ENCODE assay signal across 7 mouse cellular contexts in genomic region chr2:121415591-121415990, GRCm38 (mm10). TPM values are rescaled to one million over a fixed set of nuclear protein-coding genes. Genes with fewer than 3 reads are reported as not detected.
DNase-seq lines count a peak whose midpoint lies in the region; ATAC-seq lines count a peak whose summit lies in the region.

No protein-coding gene starts in this region.

- H3K27me3 ChIP-seq in lung, embryonic 16.5 days (ENCODE audit: control insufficient read depth, insufficient read depth, low read depth, low read length): no peaks in the 10 kb centered on the region
- no peaks in the 10 kb centered on the region for H3K27me3 ChIP-seq in forebrain, embryonic 15.5 days
- no peaks in the 10 kb centered on the region for H3K27me3 ChIP-seq in liver, embryonic 11.5 days (replicated peaks; ENCODE audit: control insufficient read depth, insufficient read depth, low read length)
- H3K27me3 ChIP-seq in stomach, embryonic 16.5 days (ENCODE audit: control insufficient read depth, insufficient read depth, low read length): no peaks in the 10 kb centered on the region

- no peaks in the 10 kb centered on the region for H3K9me3 ChIP-seq in lung, embryonic 16.5 days (ENCODE audit: control insufficient read depth, low read length)
- no peaks in the 10 kb centered on the region for H3K9me3 ChIP-seq in forebrain, embryonic 15.5 days
- no peaks in the 10 kb centered on the region for H3K9me3 ChIP-seq in liver, embryonic 11.5 days (ENCODE audit: control insufficient read depth, low read length)
- no peaks in the 10 kb centered on the region for H3K9me3 ChIP-seq in stomach, embryonic 16.5 days (replicated peaks; ENCODE audit: control insufficient read depth, low read length)

- 61% methylated on average over 3 of the region's 3 CpGs for WGBS in lung, embryonic 16.5 days
- 87% methylated on average over 3 of the region's 3 CpGs for WGBS in forebrain, embryonic 15.5 days
- WGBS in liver, embryonic 11.5 days: 80% methylated on average over 3 of the region's 3 CpGs
- WGBS in stomach, embryonic 16.5 days: 67% methylated on average over 3 of the region's 3 CpGs

- H3K4me3 ChIP-seq in lung, embryonic 16.5 days (ENCODE audit: low read length): peak overlapping the region; percentile 84
- H3K4me3 ChIP-seq in forebrain, embryonic 15.5 days: peak overlapping the region; percentile 91; the same call in 1 of the 2 replicates
- H3K4me3 ChIP-seq in liver, embryonic 11.5 days (ENCODE audit: low read depth, low read length): peak overlapping the region; percentile 94
- peak overlapping the region; percentile 100 for H3K4me3 ChIP-seq in stomach, embryonic 16.5 days (replicated peaks; ENCODE audit: low read length)

- no peak for DNase-seq in lung, postnatal 10 days
- no peak for DNase-seq in liver, embryonic 11.5 days (ENCODE audit: low spot score)
- DNase-seq in ovary, postnatal 14 days (ENCODE audit: low spot score): no peak
- no peak for DNase-seq in spleen, postnatal 36 days (ENCODE audit: low spot score in 2 of 2)

- H3K4me1 ChIP-seq in lung, embryonic 16.5 days (replicated peaks; ENCODE audit: control insufficient read depth, insufficient read depth, low read length): peaks cover 19% of the 10 kb centered on the region
- H3K4me1 ChIP-seq in forebrain, embryonic 15.5 days: peaks cover 31% of the 10 kb centered on the region
- H3K4me1 ChIP-seq in liver, embryonic 11.5 days (replicated peaks; ENCODE audit: control insufficient read depth, insufficient read depth, low read length): peaks cover 13% of the 10 kb centered on the region
- H3K4me1 ChIP-seq in stomach, embryonic 16.5 days (ENCODE audit: control insufficient read depth, insufficient read depth, low read length): peaks cover 30% of the 10 kb centered on the region

- ATAC-seq in lung, embryonic 16.5 days (ENCODE audit: low read depth): no peak
- no peak for ATAC-seq in forebrain, embryonic 15.5 days (replicated peaks)
- no peak for ATAC-seq in liver, embryonic 11.5 days (replicated peaks; ENCODE audit: low FRiP score)
- no peak for ATAC-seq in stomach, embryonic 16.5 days (ENCODE audit: insufficient read depth, low FRiP score)

- H3K27ac ChIP-seq in lung, embryonic 16.5 days (ENCODE audit: low read length): no peak overlapping the region
- no peak overlapping the region for H3K27ac ChIP-seq in forebrain, embryonic 15.5 days (replicated peaks)
- H3K27ac ChIP-seq in liver, embryonic 11.5 days (ENCODE audit: low read depth, low read length): no peak overlapping the region
- H3K27ac ChIP-seq in stomach, embryonic 16.5 days (ENCODE audit: low read length): no peak overlapping the region

- H3K4me2 ChIP-seq in lung, embryonic 16.5 days (ENCODE audit: low read depth, low read length): peak overlapping the region; percentile 70
- H3K4me2 ChIP-seq in forebrain, embryonic 15.5 days (replicated peaks): peak overlapping the region; percentile 70
- peak overlapping the region; percentile 76 for H3K4me2 ChIP-seq in liver, embryonic 11.5 days
- H3K4me2 ChIP-seq in stomach, embryonic 16.5 days (ENCODE audit: low read depth, low read length): peak overlapping the region; percentile 78

- peaks cover 6% of the 10 kb centered on the region for H3K36me3 ChIP-seq in lung, embryonic 16.5 days (ENCODE audit: control insufficient read depth, insufficient read depth, low read length)
- H3K36me3 ChIP-seq in forebrain, embryonic 15.5 days: peaks cover 16% of the 10 kb centered on the region
- H3K36me3 ChIP-seq in liver, embryonic 11.5 days (ENCODE audit: control insufficient read depth, insufficient read depth, low read length): peaks cover 17% of the 10 kb centered on the region
- peaks cover 4% of the 10 kb centered on the region for H3K36me3 ChIP-seq in stomach, embryonic 16.5 days (ENCODE audit: control insufficient read depth, insufficient read depth, low read length)

- peak overlapping the region; percentile 63 for H3K9ac ChIP-seq in lung, embryonic 16.5 days (ENCODE audit: low read length)
- peak overlapping the region; percentile 97; the same call in 1 of the 2 replicates for H3K9ac ChIP-seq in forebrain, embryonic 15.5 days (replicated peaks)
- no peak overlapping the region for H3K9ac ChIP-seq in liver, embryonic 11.5 days (ENCODE audit: low read depth, low read length)
- no peak overlapping the region for H3K9ac ChIP-seq in stomach, embryonic 16.5 days (ENCODE audit: low read length)

RNA-seq across cellular contexts. Expression of gene Catsper2, which starts 2.0 kb away (rescaled TPM):
- 1.9 and 2.0 TPM in 2 replicates for polyA plus RNA-seq in lung, embryonic 16.5 days (2015; fragmentation: Nextera tagmentation; extraction: Ambion mirVana)
- polyA plus RNA-seq in forebrain, embryonic 15.5 days (2015; fragmentation: Nextera tagmentation; extraction: Ambion mirVana): 3.8 and 4.2 TPM in 2 replicates
- 1.6 and 1.7 TPM in 2 replicates for polyA plus RNA-seq in liver, embryonic 11.5 days (2014; fragmentation: Nextera tagmentation; extraction: Ambion mirVana)
- polyA plus RNA-seq in stomach, embryonic 16.5 days (2015; fragmentation: Nextera tagmentation; extraction: Ambion mirVana): 1.3 and 1.6 TPM in 2 replicates

RNA-seq across cellular contexts. Expression of gene Pdia3, which starts 2.0 kb away (rescaled TPM):
- polyA plus RNA-seq in lung, embryonic 16.5 days (2015; fragmentation: Nextera tagmentation; extraction: Ambion mirVana): 806 and 902 TPM in 2 replicates
- 311 and 322 TPM in 2 replicates for polyA plus RNA-seq in forebrain, embryonic 15.5 days (2015; fragmentation: Nextera tagmentation; extraction: Ambion mirVana)
- 491 and 541 TPM in 2 replicates for polyA plus RNA-seq in liver, embryonic 11.5 days (2014; fragmentation: Nextera tagmentation; extraction: Ambion mirVana)
- polyA plus RNA-seq in stomach, embryonic 16.5 days (2015; fragmentation: Nextera tagmentation; extraction: Ambion mirVana): 880 and 909 TPM in 2 replicates

RNA-seq across cellular contexts. Expression of gene Ell3, which starts 28.5 kb away (rescaled TPM):
- 8.0 and 11.1 TPM in 2 replicates for polyA plus RNA-seq in lung, embryonic 16.5 days (2015; fragmentation: Nextera tagmentation; extraction: Ambion mirVana)
- polyA plus RNA-seq in forebrain, embryonic 15.5 days (2015; fragmentation: Nextera tagmentation; extraction: Ambion mirVana): 1.8 and 1.9 TPM in 2 replicates
- polyA plus RNA-seq in liver, embryonic 11.5 days (2014; fragmentation: Nextera tagmentation; extraction: Ambion mirVana): 2.6 and 4.3 TPM in 2 replicates
- polyA plus RNA-seq in stomach, embryonic 16.5 days (2015; fragmentation: Nextera tagmentation; extraction: Ambion mirVana): 8.7 and 8.8 TPM in 2 replicates

RNA-seq across cellular contexts. Expression of gene Strc, which starts 28.6 kb away (rescaled TPM):
- not detected in 2 replicates for polyA plus RNA-seq in lung, embryonic 16.5 days (2015; fragmentation: Nextera tagmentation; extraction: Ambion mirVana)
- 0.03 TPM in 1 of 2 replicates, not detected in the other for polyA plus RNA-seq in forebrain, embryonic 15.5 days (2015; fragmentation: Nextera tagmentation; extraction: Ambion mirVana)
- not detected in 2 replicates for polyA plus RNA-seq in liver, embryonic 11.5 days (2014; fragmentation: Nextera tagmentation; extraction: Ambion mirVana)
- not detected in 2 replicates for polyA plus RNA-seq in stomach, embryonic 16.5 days (2015; fragmentation: Nextera tagmentation; extraction: Ambion mirVana)

RNA-seq across cellular contexts. Expression of gene Serf2, which starts 33.4 kb away (rescaled TPM):
- 430 and 509 TPM in 2 replicates for polyA plus RNA-seq in lung, embryonic 16.5 days (2015; fragmentation: Nextera tagmentation; extraction: Ambion mirVana)
- polyA plus RNA-seq in forebrain, embryonic 15.5 days (2015; fragmentation: Nextera tagmentation; extraction: Ambion mirVana): 330 and 368 TPM in 2 replicates
- polyA plus RNA-seq in liver, embryonic 11.5 days (2014; fragmentation: Nextera tagmentation; extraction: Ambion mirVana): 385 and 481 TPM in 2 replicates
- polyA plus RNA-seq in stomach, embryonic 16.5 days (2015; fragmentation: Nextera tagmentation; extraction: Ambion mirVana): 439 and 496 TPM in 2 replicates

Comparison
In these comparisons a context has a peak if more than half of its experiments do, and no peak if none do; other contexts are left out.
1. H3K9ac ChIP-seq: peak in lung, embryonic 16.5 days (single experiment) and forebrain, embryonic 15.5 days (single experiment); none in liver, embryonic 11.5 days (single experiment) and stomach, embryonic 16.5 days (single experiment).
2. Peak in every context shown above with its lines, with median percentiles within 50 percentile points of each other: H3K4me2 ChIP-seq and H3K4me3 ChIP-seq.